Mouse (Mus musculus): Measurements from ENCODE around the gene Aicda.

GRCm38 (mm10) chr6:122606661-122607060 is 53.1 kb downstream of the Aicda start:
- no peak for TF ChIP-seq EP300 (IDR thresholded peaks at IDR 0.05; ENCODE audit: low read depth)
- no peak for TF ChIP-seq CTCF (IDR thresholded peaks at IDR 0.05; ENCODE audit: low read depth)

Measured in heart, postnatal 0 days (tissue).